Mouse (Mus musculus): Measurements from ENCODE around the gene F9. TPM values are rescaled to one million over a fixed set of nuclear protein-coding genes. Genes with fewer than 3 reads are reported as not detected.
A peak's percentile ranks its signal among the peaks of the same experiment; 100 is the strongest.
"Not testable (repeated sequence)": the region's sequence is repeated elsewhere in the genome, so short reads cannot be mapped to it uniquely, and the experiment has no call there.

The F9 gene
- 1 to 10 TPM in 2 of 4 experiments, under 1 TPM in 2; 0.27 to 1.3 (median 0.76) TPM for total RNA-seq (2022)

GRCm38 (mm10) chrX:59999221-60000083, at the start of gene F9:
Gene F9 (plus strand): TSS chrX:59999464.
- no peak for DNase-seq (ENCODE audit: low spot score in 2 of 2)

GRCm38 (mm10) chrX:59969767-59970166, 29.5 kb upstream of the F9 start:
- not testable (repeated sequence) for DNase-seq (ENCODE audit: low spot score in 2 of 2)

- DNase-seq (ENCODE audit: low spot score in 2 of 2) = no peak
Observed at GRCm38 (mm10) chrX:60000084-60000443, 800 bp downstream of the F9 start.

- DNase-seq (ENCODE audit: low spot score in 2 of 2) = no peak
Observed at GRCm38 (mm10) chrX:60001461-60001860, 2.2 kb downstream of the F9 start.

GRCm38 (mm10) chrX:60013084-60013676, 13.9 kb downstream of the F9 start:
- DNase-seq (ENCODE audit: low spot score in 2 of 2) = peak in 1 of 2 experiments; percentile 9

- DNase-seq (ENCODE audit: low spot score in 2 of 2) = no peak
Observed at GRCm38 (mm10) chrX:60014588-60014987, 15.3 kb downstream of the F9 start.

GRCm38 (mm10) chrX:60021007-60021406, 21.7 kb downstream of the F9 start:
- no peak for DNase-seq (ENCODE audit: low spot score in 2 of 2)

GRCm38 (mm10) chrX:60021595-60021994, 22.3 kb downstream of the F9 start:
- no peak for DNase-seq (ENCODE audit: low spot score in 2 of 2)

- peak in 1 of 2 experiments; percentile 11 for DNase-seq (ENCODE audit: low spot score in 2 of 2)
Observed at GRCm38 (mm10) chrX:60026654-60027053, 27.4 kb downstream of the F9 start.

GRCm38 (mm10) chrX:60054745-60055144, 55.5 kb downstream of the F9 start:
- no peak for DNase-seq (ENCODE audit: low spot score in 2 of 2)

GRCm38 (mm10) chrX:60055185-60055584, 55.9 kb downstream of the F9 start:
- DNase-seq (ENCODE audit: low spot score in 2 of 2) = no peak

GRCm38 (mm10) chrX:60075359-60075758, 76.1 kb downstream of the F9 start:
- DNase-seq (ENCODE audit: low spot score in 2 of 2) = no peak

Other genes with a start within 250 kb of the F9 start
- gene Mcf2, start 179.6 kb downstream of the F9 start, total RNA-seq (2022) = 1 to 10 TPM; 3.7 to 4.4 (median 4.1) TPM

Data from layer of hippocampus, adult 8-10 months (tissue).